Mouse (Mus musculus) midbrain, embryonic 12.5 days (tissue): ENCODE measurements around the gene Cd207. TPM values are rescaled to one million over a fixed set of nuclear protein-coding genes. Genes with fewer than 3 reads are reported as not detected.

Experiments
- ATAC-seq: fragments of 200-750 bp; cut with Nextera tagmentation; 2 replicates; pipeline ENCODE4 v1.8.0; 2017; ENCODE audit warnings: low read depth, moderate TSS enrichment, moderate library complexity; ENCODE audit not compliant: low FRiP score
- H3K27ac ChIP-seq: fragments of 300-500 bp; sonication (generic); replicated peaks from 2 replicates; pipeline ENCODE4 v1.5.1; 2016; ENCODE audit warnings: mild to moderate bottlenecking
- H3K27me3 ChIP-seq: fragments of 300-500 bp; sonication (generic); 2 replicates; pipeline ENCODE4 v1.6.1; 2016; ENCODE audit warnings: mild to moderate bottlenecking
- H3K36me3 ChIP-seq: fragments of 300-500 bp; sonication (generic); 2 replicates; pipeline ENCODE4 v1.6.1; 2016
- H3K4me1 ChIP-seq: fragments of 300-500 bp; sonication (generic); 2 replicates; pipeline ENCODE4 v1.6.1; 2016
- H3K4me2 ChIP-seq: fragments of 300-500 bp; sonication (generic); replicated peaks from 2 replicates; pipeline ENCODE4 v1.6.1; 2016; ENCODE audit warnings: mild to moderate bottlenecking, moderate library complexity
- H3K4me3 ChIP-seq: fragments of 300-500 bp; sonication (generic); 2 replicates; pipeline ENCODE4 v1.5.1; 2016; ENCODE audit warnings: mild to moderate bottlenecking
- H3K9ac ChIP-seq: fragments of 300-500 bp; sonication (generic); replicated peaks from 2 replicates; pipeline ENCODE4 v1.6.1; 2016; ENCODE audit warnings: mild to moderate bottlenecking, moderate library complexity
- H3K9me3 ChIP-seq: fragments of 300-500 bp; sonication (generic); 2 replicates; pipeline ENCODE4 v1.6.1; 2016; ENCODE audit warnings: mild to moderate bottlenecking
- WGBS: fragments of 180-500 bp; shearing (Covaris S2); methylation state at CpG from one replicate; pipeline ENCODE4 v1.1.7; 2016; 5-methylcytosine and 5-hydroxymethylcytosine counted together
- polyA plus RNA-seq: library from polyadenylated mRNA; unstranded; fragments of >200 nt; fragmentation: Nextera tagmentation; extraction: Ambion mirVana; gene quantifications from 2 replicates; pipeline ENCODE4 v1.2.1, GENCODE M21; 2016

Gene Cd207
- polyA plus RNA-seq, 1 experiment from 2014 or later = not detected

- WGBS = 65% methylated on average over 17 of the region's 17 CpGs
Observed at GRCm38 (mm10) chr6:83626781-83627180, 50.9 kb downstream of the Cd207 start.

More at GRCm38 (mm10) chr6:83626781-83627180, 50.9 kb downstream of the Cd207 start:
- H3K9me3 ChIP-seq = no peaks in the 10 kb centered on the region
- no peak overlapping the region for H3K4me3 ChIP-seq
- no peak overlapping the region for H3K27ac ChIP-seq
- ATAC-seq = no peak
- peaks cover 5% of the 10 kb centered on the region; the same call in 1 of the 2 replicates for H3K27me3 ChIP-seq
- no peak overlapping the region for H3K4me2 ChIP-seq
- no peak overlapping the region for H3K9ac ChIP-seq
- no peaks in the 10 kb centered on the region for H3K36me3 ChIP-seq
- no peaks in the 10 kb centered on the region for H3K4me1 ChIP-seq

Other genes with a start within 250 kb of the Cd207 start
- gene Tet3, start 218.8 kb downstream of the Cd207 start, polyA plus RNA-seq = 65.0 and 70.2 TPM in 2 replicates
- gene Dguok, start 170.9 kb downstream of the Cd207 start, polyA plus RNA-seq = 57.3 and 62.6 TPM in 2 replicates
- 6.2 TPM in 2 replicates for gene Actg2, start 141.6 kb downstream of the Cd207 start, polyA plus RNA-seq
- gene Stambp, start 105.1 kb downstream of the Cd207 start, polyA plus RNA-seq = 31.6 and 31.9 TPM in 2 replicates
- not detected in 2 replicates for gene Clec4f, start 21.7 kb downstream of the Cd207 start, polyA plus RNA-seq
- 0.42 and 0.68 TPM in 2 replicates for gene Vax2, start 33.4 kb upstream of the Cd207 start, polyA plus RNA-seq
- gene Atp6v1b1, start 65.1 kb upstream of the Cd207 start, polyA plus RNA-seq = not detected in 2 replicates
- gene Ankrd53, start 84.8 kb upstream of the Cd207 start, polyA plus RNA-seq = 0.30 TPM in 1 of 2 replicates, not detected in the other
- 67.9 and 70.1 TPM in 2 replicates for gene Tex261, start 98.0 kb upstream of the Cd207 start, polyA plus RNA-seq
- 53.6 and 54.9 TPM in 2 replicates for gene Nagk, start 117.1 kb upstream of the Cd207 start, polyA plus RNA-seq
- 21.8 and 22.2 TPM in 2 replicates for gene Paip2b, start 153.9 kb upstream of the Cd207 start, polyA plus RNA-seq
- gene Zfp638, start 189.3 kb upstream of the Cd207 start, polyA plus RNA-seq = 102 and 110 TPM in 2 replicates